Mouse (Mus musculus): ENCODE measurements around the gene Fbxl13. TPM values are rescaled to one million over a fixed set of nuclear protein-coding genes. Genes with fewer than 3 reads are reported as not detected.
A peak's percentile ranks its signal among the peaks of the same experiment; 100 is the strongest.

The Fbxl13 gene
- total RNA-seq, 1 experiment from 2014 or later, result not detected

DNA sequence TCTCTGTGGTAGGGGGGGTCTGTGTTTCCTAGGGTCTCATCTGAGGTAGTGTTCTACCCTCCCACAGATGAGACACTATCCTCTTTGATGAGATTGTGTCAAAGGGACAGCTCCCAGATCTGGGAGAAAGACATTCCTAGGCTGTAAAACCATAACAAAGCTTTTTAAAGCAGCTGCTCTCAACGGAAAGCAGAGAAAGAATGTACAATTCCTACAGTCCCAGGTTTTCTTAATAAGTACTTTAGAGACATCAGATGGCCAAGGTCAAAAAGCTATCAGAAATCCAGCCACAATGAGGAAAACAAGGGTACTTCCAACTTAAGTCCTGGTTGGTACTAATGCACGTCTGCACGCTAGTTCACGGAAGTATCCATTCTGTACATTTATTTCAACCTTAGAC lies 103.2 kb downstream of the Fbxl13 start:
- no peak for ATAC-seq (ENCODE audit: extremely low read depth, insufficient number of reproducible peaks, low FRiP score, poor library complexity, severe bottlenecking)

DNA sequence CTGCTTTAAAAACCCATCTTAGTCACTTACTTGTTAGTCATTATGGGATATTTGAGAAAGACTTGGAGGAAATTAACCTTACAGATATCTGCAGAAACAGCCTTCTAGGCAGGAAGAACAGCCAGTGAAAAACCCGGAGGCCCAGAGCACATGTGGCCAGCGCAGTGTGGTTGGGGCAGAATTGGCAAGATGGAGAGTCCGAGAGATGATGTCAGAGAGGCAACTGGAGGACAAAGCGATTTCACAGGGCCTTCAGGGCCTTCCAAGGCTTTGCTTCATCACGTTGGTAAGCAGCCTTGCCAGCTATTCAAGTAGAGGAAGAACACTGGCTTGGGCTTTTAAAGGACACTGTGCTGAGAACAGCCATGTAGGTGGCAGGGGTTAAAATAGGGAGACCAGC lies 112.5 kb downstream of the Fbxl13 start:
- no peak for ATAC-seq (ENCODE audit: extremely low read depth, insufficient number of reproducible peaks, low FRiP score, poor library complexity, severe bottlenecking)

DNA sequence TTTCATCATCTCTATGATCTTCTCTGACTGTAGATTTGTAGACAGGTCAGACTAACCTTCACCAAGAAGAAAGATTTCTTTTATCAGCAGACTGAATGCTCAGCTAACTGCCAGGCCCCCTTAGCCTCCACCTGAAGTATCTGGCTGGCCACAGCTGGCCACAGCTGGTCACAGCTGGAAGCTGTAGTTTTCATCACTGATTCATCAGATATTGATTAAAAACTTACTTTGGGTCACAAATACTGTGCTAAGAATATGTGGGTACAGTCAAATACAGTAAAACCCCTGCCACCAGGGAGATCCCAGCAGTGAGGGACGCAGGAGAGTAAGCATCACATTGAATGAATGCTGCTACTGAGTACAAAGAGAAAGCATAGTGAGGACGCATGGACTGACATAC lies 113.3 kb downstream of the Fbxl13 start:
- ATAC-seq (ENCODE audit: extremely low read depth, insufficient number of reproducible peaks, low FRiP score, poor library complexity, severe bottlenecking), result no peak

DNA sequence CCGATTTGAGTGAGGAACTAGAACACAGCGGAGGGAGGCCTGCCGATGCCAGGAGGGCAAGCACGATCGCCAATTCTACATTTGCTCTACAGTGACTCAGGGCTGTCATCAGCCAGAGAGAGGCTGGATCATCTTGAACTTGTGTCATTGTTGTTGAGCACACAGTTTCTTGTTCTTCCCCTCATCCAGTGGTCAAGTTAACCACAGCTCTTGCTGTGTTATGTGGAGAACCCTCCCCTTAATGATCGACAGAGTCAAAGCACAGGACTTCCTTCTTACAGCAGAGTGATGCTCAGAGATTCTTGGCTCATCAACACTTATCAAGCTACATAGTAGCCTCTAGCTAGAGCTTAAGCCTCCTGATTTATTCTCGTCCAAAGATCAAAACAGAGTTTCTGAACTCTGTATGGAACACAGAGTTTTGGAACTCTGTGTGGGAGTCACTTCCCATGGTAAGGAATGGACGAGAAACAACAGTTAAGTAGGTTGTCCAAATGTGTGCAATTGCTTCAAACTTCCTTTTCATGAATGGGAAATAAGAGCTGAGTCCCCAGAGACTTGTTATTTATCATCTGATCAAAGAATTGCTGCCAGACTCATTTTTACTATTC lies 116.2 kb downstream of the Fbxl13 start:
- no peak for ATAC-seq (ENCODE audit: extremely low read depth, insufficient number of reproducible peaks, low FRiP score, poor library complexity, severe bottlenecking)

DNA sequence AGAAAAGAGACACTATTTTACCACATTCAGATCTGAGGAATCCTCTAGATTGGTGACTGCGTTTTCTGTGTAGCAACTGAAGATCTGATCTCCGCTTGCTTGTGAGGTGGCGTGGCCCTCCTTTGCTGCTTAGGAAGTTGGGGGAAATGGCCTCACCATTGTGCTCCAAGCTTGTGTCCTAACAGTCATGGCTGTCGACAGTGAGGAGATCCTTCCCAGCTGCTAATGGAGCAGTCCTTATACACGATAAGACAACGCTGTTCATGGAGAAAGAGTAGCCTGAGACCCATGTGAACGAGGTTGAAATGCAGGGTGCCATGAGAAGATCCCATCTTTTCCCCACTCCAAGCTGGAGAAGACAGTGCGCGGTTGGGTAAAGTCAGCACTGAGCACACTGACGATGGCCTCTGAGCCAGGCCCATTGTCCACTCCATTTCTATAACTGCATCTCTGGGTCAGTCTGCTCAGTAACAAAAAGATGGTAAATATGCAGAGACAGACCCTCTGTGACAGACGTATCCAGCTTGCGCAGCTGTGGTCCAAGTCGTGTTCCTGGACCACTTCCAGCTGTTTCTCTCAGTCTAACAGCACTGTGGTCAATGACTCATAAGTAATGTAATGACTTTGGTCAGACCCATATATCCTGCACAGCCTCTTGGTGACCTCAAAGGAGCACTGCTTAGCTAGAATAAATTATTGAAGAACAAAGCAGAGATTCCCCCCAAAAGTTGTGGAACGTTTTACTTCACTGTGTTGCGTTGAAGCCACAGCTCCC lies 117.2 kb downstream of the Fbxl13 start:
- no peak for ATAC-seq (ENCODE audit: extremely low read depth, insufficient number of reproducible peaks, low FRiP score, poor library complexity, severe bottlenecking)

DNA sequence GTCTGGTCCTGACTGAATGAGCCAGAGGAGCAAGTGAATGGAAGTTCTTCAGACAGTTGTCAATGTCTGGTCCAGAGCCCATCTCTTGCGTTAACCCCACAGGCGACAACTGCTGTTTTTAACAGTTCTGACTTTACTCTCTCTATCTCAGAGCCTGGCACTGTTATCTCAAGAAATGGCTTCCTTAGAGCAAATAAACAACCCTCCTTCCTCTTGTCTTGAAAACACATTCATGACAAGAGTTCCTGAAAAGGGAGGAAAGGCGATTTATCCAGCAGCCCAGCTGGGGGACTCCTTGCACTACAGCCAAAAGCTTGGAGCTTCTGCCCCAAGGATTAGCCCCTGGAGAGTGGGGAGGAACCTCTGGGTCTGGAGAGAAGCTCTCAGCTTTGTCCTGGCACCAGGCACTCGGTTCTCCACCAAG lies 117.9 kb downstream of the Fbxl13 start:
- ATAC-seq (ENCODE audit: extremely low read depth, insufficient number of reproducible peaks, low FRiP score, poor library complexity, severe bottlenecking), result no peak

DNA sequence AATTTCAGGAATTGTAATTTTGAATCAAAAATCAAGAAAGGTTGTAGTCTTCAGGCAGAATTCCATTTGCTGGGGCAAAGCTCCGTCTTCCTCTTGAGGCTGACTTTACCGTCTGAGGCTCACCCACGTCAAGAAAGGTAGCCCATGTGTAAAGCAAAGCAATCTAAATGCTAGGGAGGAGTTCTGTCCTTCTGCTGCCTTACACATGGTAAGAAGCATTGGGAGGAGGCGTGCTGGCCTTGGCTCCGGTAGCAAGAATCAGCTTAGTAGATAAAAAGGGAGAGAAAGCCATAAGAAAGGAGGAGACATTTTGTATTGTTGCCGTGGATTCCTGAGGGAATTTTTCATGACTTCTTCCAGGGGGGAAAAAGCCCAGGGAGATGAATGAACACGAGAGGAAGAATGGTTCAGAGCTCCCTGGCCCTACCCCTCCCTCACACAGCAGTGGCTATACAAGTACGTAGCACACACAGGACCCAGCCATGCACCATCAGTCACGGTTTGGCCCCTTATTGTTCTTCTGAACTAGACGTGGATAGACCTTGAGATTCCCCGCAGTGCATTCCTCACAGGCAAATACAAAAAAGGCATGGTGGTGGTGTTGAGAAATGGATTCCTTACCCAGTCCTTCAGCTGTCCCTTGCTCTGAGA lies 118.5 kb downstream of the Fbxl13 start:
- no peak for ATAC-seq (ENCODE audit: extremely low read depth, insufficient number of reproducible peaks, low FRiP score, poor library complexity, severe bottlenecking)

DNA sequence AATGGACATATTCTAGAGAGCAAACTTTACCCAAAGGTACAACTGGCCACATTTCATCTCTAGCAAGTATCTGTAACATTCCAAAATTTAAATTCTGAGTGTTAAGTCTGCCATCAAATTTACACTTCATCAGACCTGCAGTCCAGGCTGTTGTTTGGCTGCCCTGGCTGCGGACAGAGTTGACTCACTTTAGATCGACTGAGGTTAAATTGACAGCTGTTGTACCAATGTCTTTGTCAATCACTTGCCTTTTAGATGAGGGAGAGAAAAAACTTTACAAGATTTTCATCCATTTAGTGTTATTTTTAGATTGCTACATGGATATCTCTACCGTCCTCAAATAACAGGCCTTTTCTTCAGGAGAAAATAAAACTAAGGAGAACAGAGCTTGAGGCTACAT lies 126.3 kb downstream of the Fbxl13 start:
- no peak for ATAC-seq (ENCODE audit: extremely low read depth, insufficient number of reproducible peaks, low FRiP score, poor library complexity, severe bottlenecking)

DNA sequence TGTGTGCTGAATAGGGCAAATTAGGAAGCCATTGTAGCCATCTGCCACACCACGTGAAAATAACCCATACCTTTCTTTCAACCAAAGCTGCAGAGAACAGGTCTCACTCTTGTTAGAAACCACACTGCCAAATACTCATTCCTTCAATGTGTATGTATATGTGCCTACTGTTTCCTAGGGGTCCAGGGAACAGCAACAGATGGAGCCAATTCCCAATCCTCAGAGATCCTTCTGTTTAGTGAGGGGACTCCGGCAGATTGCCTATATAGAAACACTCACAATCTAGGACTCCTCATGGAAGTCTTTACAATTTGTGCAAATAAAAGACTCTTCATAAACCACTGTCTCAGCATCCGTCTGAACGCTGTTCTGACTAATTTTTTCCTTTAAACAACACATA lies 127.2 kb downstream of the Fbxl13 start:
- ATAC-seq (ENCODE audit: extremely low read depth, insufficient number of reproducible peaks, low FRiP score, poor library complexity, severe bottlenecking), result no peak

DNA sequence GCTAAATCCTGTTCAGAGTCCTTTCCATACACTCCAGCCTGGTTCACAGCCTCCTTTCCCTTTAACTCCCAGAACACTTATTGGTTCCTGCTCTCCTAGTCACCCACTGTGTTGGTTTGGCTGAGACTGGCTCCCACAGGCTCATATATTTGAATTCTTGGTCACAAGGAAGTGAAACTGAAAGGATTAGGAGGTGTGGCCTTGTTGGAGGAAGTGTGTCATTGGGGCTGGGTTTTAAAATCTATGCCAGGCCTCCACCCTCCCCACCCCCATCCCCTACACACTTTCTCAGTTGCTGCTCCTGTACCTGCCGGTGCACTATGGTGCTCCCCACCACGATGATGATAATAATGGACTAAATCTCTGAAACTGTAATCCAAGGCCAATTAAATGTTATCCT lies 127.9 kb downstream of the Fbxl13 start:
- peak; percentile 89 for ATAC-seq (ENCODE audit: extremely low read depth, insufficient number of reproducible peaks, low FRiP score, poor library complexity, severe bottlenecking)

DNA sequence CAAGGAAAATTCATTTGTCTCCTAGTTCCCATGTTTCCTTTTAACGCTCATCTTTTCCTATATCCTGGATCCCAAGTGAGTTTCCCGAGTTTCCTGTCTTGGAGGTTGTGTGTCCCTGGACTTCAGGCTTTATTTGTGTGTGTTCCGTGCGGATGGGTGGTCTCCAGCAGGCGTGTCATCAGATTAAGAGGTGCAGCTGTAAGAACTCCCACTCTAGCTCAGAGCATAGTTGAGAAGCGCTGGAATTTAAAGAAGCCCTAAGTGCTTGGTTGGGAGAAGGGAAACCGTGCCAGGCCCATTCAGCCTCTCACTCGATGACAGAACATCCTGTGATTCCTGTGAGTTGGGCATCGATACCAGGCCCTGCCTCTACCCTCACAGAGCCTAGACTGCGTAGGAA lies 132.1 kb downstream of the Fbxl13 start:
- no peak for ATAC-seq (ENCODE audit: extremely low read depth, insufficient number of reproducible peaks, low FRiP score, poor library complexity, severe bottlenecking)

DNA sequence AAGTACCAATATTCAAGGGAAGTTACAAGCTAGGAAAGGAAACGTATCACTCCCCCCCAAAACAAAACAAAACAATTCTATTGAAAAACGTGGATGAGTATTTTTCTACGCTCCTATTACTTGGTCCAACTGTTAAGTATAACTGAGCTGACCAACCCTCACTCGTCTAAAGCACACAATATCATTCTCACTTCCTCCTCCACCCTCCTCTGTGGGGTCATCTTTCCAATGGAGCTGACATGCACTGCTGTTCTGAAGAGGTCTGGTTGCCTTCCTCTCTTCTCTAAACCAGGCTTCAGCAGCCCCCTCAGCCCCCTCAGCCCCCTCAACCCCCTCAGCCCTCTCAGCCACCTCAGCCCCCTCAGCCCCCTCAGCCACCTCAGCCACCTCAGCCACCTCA lies 135.6 kb downstream of the Fbxl13 start:
- ATAC-seq (ENCODE audit: extremely low read depth, insufficient number of reproducible peaks, low FRiP score, poor library complexity, severe bottlenecking), result no peak

DNA sequence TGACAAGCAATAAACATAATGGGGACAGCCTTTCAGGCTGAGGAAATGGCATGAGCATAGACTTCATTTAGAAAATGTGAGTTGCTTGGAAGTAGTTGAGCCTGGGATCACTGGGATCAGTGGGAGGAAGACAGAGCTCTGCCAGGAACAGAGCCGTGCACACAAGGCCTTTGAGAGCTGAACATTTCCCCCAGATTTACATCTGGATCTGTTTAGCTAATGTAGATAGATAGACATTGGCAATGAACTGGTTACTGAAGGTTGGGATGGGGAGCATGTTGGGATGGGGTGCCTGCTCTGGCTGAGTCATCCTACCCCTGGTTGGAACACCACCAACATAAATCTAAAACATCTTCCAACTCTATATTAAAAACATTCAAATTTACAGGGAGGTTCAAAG lies 138.5 kb downstream of the Fbxl13 start:
- no peak for ATAC-seq (ENCODE audit: extremely low read depth, insufficient number of reproducible peaks, low FRiP score, poor library complexity, severe bottlenecking)

DNA sequence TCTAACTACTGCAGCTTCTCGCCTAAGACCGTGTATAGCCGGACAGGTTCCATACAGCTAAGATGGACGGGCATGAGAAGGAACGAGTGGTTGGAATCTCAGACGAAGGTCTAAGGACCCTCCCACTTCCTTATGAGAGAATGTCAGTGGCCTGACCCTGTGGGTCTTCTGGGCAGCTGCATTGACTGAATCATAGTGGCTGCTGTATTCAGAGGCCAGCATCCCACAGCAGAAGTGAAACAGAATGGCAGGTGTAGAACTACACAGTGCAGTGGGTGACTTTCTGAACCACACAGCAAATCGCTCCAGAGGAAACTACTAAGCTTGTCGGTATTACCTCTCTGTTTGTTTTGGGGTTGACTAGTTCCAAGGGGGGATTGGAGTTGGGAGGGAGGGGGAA lies 140.3 kb downstream of the Fbxl13 start:
- ATAC-seq (ENCODE audit: extremely low read depth, insufficient number of reproducible peaks, low FRiP score, poor library complexity, severe bottlenecking), result no peak

DNA sequence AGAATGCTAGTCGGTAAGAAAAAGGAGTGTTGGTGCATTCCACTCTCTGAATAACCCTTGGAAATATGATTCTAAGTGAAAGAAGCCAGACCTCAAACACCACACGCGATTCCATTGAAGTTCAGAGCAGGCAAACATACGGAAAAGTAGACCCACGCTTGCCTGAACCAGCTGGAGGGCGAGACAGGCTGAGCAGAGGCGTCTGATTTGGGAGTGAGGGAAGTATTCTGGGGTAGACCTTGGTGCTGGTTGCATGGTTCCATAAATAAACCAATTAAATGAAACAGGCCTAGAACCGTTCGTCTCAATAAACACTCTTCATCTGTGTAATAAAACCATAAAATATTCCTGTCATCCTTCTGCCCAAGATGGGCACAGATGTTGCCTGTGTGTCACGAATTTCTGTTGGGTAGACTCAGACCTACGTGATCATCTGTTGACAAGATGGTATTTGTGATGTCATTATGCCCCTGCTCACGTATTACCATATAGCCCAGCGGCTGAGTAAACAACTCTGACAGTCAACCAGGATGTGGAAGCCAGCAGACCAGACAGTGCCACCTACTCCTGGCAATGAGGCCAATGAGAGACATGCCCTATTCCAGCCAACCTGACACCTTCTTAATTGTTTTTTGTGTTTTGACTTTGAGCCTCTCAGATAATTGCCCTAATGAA lies 142.4 kb downstream of the Fbxl13 start:
- no peak for ATAC-seq (ENCODE audit: extremely low read depth, insufficient number of reproducible peaks, low FRiP score, poor library complexity, severe bottlenecking)

DNA sequence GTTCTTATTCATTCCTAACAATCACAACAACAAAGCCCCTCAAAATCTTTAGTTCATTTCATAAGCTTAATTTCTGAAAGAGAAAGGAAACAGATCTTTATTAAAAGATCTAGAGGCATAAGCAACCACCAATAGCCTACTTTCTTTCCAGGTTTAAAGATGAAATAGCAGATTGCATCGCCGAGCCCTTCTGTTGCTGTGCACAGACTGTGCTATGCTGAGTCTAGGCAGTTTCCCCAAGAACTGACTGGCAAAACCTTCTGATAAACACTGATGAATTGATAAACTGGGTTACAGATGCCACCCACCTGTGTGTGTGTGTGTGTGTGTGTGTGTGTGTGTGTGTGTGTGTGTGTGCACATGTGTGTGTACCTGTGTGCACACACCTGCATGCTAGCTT lies 144.5 kb downstream of the Fbxl13 start:
- no peak for ATAC-seq (ENCODE audit: extremely low read depth, insufficient number of reproducible peaks, low FRiP score, poor library complexity, severe bottlenecking)

DNA sequence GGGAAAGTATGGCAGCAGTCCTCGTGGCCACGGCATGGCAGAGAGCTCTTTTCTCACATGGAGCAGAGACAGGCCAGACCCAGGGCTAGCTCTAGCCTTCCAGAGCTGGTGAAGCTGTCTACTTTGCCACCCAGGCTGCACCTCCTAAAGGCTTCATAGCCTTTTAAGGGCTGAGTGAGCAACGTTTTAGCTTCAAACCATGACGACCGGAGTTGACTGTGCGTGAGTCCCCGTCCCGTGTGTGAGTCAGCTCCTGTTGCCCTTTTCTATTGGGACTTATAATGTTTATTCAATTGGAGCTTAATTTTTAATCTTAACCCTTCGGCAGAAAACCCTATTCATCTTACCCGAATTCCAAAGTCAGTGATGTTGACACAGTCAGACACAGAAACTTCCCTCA lies 145.3 kb downstream of the Fbxl13 start:
- no peak for ATAC-seq (ENCODE audit: extremely low read depth, insufficient number of reproducible peaks, low FRiP score, poor library complexity, severe bottlenecking)

DNA sequence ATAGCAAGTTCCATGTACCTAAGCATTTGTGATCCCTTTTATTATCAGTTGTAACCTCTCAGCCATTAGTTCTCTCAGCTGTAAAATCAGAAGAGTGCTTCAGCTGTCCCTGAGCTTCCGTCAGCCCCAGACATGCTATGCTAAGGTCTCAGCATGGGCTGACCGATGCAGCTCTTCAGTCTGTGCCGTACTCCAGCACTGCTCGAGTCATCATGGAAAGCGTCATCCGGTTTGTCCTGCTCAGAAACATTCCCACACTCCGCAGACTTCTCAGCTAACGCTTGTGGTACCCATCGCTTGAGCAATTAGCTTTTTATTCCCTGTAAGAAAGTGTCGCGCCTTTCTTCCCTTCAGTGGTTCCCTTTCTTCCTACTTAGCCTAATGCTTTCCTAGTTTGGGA lies 146.5 kb downstream of the Fbxl13 start:
- no peak for ATAC-seq (ENCODE audit: extremely low read depth, insufficient number of reproducible peaks, low FRiP score, poor library complexity, severe bottlenecking)

DNA sequence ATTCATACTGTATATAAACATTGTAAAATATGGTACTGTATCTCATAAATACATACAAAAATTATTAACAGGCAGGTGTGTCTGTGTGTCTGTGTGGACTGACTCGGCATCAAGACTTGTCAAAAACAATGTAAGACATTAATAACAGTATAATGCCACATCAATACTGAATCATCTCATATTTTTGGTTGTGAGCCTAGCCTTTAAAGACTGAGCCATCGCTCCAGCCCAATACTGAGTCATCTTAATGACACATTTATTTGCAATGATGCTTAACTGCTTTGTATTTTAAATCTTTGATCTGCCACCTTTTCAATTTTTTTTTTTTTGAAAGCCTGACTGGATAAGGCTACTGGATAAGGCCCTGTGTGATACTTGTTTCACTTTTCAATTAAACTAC lies 146.9 kb downstream of the Fbxl13 start:
- ATAC-seq (ENCODE audit: extremely low read depth, insufficient number of reproducible peaks, low FRiP score, poor library complexity, severe bottlenecking), result no peak

DNA sequence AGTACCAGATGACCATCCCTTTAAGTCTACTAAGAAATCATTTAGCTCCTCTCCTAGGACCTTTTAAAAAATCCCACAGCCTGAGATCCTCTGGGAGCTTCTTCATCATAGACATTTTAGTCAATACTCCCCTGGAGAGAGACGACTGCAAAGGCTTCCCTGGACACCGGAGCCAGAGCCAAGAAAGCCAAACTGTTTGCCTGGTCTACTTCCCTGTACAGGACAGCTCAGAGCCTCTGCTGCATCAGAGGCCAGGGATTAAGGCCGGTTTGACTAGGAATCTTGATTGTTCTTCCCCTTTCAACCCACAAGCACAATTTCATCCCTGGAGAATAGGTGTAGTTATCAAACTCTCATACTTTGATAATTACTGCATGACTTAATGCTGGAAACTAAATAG lies 148.6 kb downstream of the Fbxl13 start:
- no peak for ATAC-seq (ENCODE audit: extremely low read depth, insufficient number of reproducible peaks, low FRiP score, poor library complexity, severe bottlenecking)
